Mouse (Mus musculus) lung, embryonic 14.5 days (tissue): ENCODE results near the gene Zfp599. TPM values are rescaled to one million over a fixed set of nuclear protein-coding genes. Genes with fewer than 3 reads are reported as not detected.

Experiments
- ATAC-seq: fragments of 200-750 bp; cut with Nextera tagmentation; 2 replicates; pipeline ENCODE4 v1.8.0; 2017; ENCODE audit warnings: mild to moderate bottlenecking, moderate TSS enrichment, moderate library complexity; ENCODE audit not compliant: insufficient read depth
- DNase-seq: peaks from one replicate; pipeline ENCODE4 v3.0.0-alpha.2; 2015
- H3K27ac ChIP-seq: fragments of 300-500 bp; sonication (generic); 2 replicates; pipeline ENCODE4 v1.5.1; 2014; ENCODE audit warnings: low read depth, mild to moderate bottlenecking, moderate library complexity
- H3K27me3 ChIP-seq: fragments of 300-500 bp; sonication (generic); 2 replicates; pipeline ENCODE4 v1.6.1; 2014; ENCODE audit warnings: low read length, control low read depth; ENCODE audit not compliant: insufficient read depth
- H3K36me3 ChIP-seq: fragments of 300-500 bp; sonication (generic); 2 replicates; pipeline ENCODE4 v1.6.1; 2014; ENCODE audit warnings: control low read depth; ENCODE audit not compliant: insufficient read depth
- H3K4me1 ChIP-seq: fragments of 300-500 bp; sonication (generic); 2 replicates; pipeline ENCODE4 v1.6.1; 2014; ENCODE audit warnings: antibody characterized with exemption, control low read depth; ENCODE audit not compliant: insufficient read depth
- H3K4me2 ChIP-seq: fragments of 300-500 bp; sonication (generic); 2 replicates; pipeline ENCODE4 v1.6.1; 2014; ENCODE audit warnings: mild to moderate bottlenecking
- H3K4me3 ChIP-seq: fragments of 300-500 bp; sonication (generic); 2 replicates; pipeline ENCODE4 v1.5.1; 2014; ENCODE audit warnings: low read depth, low read length
- H3K9ac ChIP-seq: fragments of 300-500 bp; sonication (generic); 2 replicates; pipeline ENCODE4 v1.6.1; 2014
- H3K9me3 ChIP-seq: fragments of 300-500 bp; sonication (generic); 2 replicates; pipeline ENCODE4 v1.6.1; 2016; ENCODE audit warnings: low read depth, low read length, control low read depth
- CTCF ChIP-seq: IDR thresholded peaks from 2 replicates; pipeline ENCODE4 v1.5.1; 2016; ENCODE audit warnings: antibody characterized with exemption, low read depth
- WGBS: fragments of 180-500 bp; shearing (Covaris S2); extraction: QIAGEN DNeasy Blood & Tissue Kit; methylation state at CpG from one replicate; pipeline ENCODE4 v1.1.7; 2014; 5-methylcytosine and 5-hydroxymethylcytosine counted together
- polyA plus RNA-seq: library from polyadenylated mRNA; unstranded; fragments of >200 nt; fragmentation: Nextera tagmentation; extraction: Ambion mirVana; gene quantifications from 2 replicates; pipeline ENCODE4 v1.2.1, GENCODE M21; 2014

The Zfp599 gene
- polyA plus RNA-seq, 1 experiment from 2014 or later = 6.6 TPM

DNA sequence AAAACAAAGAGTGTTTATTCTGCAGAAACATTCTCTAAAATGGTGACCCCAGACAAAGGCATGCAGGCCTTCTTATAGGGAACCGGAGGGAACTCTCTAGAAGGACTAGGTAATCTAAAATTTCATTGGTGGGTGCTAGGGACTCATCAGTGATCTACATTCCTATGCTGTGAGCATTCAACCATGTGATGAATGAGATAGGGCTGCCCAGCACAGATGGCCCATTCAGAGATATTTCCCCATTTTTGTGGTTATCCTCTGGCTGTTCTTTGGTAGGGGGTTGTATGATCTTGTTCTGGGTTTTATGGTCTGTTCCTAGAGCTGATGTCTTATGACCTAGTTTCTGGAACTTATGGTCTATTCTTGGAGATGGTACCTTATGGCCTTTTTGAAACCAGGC lies 9.2 kb upstream of the Zfp599 start:
- no peak overlapping the region for H3K9ac ChIP-seq
- no peaks in the 10 kb centered on the region for H3K4me1 ChIP-seq
- ATAC-seq (no peak), DNase-seq (no peak)
- H3K27me3 ChIP-seq = no peaks in the 10 kb centered on the region
- H3K4me2 ChIP-seq = no peak overlapping the region
- H3K9me3 ChIP-seq = no peaks in the 10 kb centered on the region; the same call in 1 of the 2 replicates
- no peak for TF ChIP-seq CTCF
- no peak overlapping the region for H3K27ac ChIP-seq
- H3K36me3 ChIP-seq = 0 out of 2 replicates have a peak, but pooled peaks cover 3% of the 10 kb centered on the region
- H3K4me3 ChIP-seq = no peak overlapping the region
- WGBS = 93% methylated on average over 1 of the region's 1 CpGs

DNA sequence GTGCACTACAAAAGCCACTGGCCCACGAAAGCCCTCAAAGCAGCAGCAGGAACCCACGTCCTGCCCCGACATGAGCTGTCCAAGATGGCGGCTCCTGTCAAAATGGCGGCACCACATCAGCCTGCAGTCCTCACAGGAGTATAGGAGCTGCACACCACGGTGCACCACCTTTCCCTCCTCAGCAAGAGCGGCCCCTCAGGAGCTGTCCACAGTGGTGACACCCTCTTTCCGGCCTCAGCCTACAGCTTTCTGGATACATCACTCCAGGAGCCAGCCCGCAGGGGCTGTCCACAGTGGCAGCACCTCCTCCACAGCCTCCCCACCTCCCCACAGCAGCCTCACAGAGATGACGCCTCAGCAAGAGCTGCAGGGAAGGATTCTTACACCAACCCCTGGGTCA lies 2.9 kb upstream of the Zfp599 start:
- Histone ChIP-seq H3K27ac (no peak overlapping the region), H3K4me1 (no peaks in the 10 kb centered on the region), H3K27me3 (no peaks in the 10 kb centered on the region), H3K4me2 (no peak overlapping the region), H3K4me3 (no peak overlapping the region), H3K36me3 (peaks cover under 1% of the 10 kb centered on the region; the same call in 1 of the 2 replicates), H3K9me3 (no peaks in the 10 kb centered on the region; the same call in 1 of the 2 replicates), H3K9ac (no peak overlapping the region)
- ATAC-seq = no peak
- 81% methylated on average over 10 of the region's 10 CpGs for WGBS
- no peak for DNase-seq
- TF ChIP-seq CTCF = no peak

- Histone ChIP-seq H3K27ac (no peak overlapping the region), H3K4me2 (no peak overlapping the region), H3K9ac (no peak overlapping the region), H3K27me3 (no peaks in the 10 kb centered on the region), H3K4me1 (no peaks in the 10 kb centered on the region), H3K36me3 (peaks cover 5% of the 10 kb centered on the region), H3K9me3 (no peaks in the 10 kb centered on the region), H3K4me3 (no peak overlapping the region)
- ATAC-seq = no peak
- WGBS = 37% methylated on average over 1 of the region's 1 CpGs
- no peak for TF ChIP-seq CTCF
- no peak for DNase-seq
These were observed 1.9 kb upstream of the Zfp599 start for GRCm38 (mm10) chr9:22261594-22261993.

DNA sequence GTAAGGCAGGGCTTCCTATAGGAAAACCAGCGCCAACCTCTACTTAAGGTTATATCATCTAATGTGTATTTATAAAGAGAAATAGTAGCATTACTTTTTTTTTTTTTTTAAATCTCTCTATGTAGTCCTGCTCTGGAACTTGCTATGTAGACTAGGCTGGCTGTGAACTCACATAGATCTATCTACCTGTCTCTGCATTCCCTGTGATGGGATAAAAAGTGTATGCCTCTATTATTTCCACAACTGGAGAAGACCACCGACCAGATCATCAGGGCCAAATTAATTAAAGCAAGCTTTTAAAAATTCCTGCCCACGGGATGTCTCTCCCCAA lies 362 bp upstream of the Zfp599 start:
- Histone ChIP-seq H3K27ac (no peak overlapping the region), H3K36me3 (peaks cover 18% of the 10 kb centered on the region), H3K4me3 (peak overlapping the region; percentile 67), H3K4me2 (peak overlapping the region; percentile 74), H3K9me3 (peaks cover 6% of the 10 kb centered on the region; the same call in 1 of the 2 replicates), H3K9ac (no peak overlapping the region; the same call in 1 of the 2 replicates), H3K4me1 (no peaks in the 10 kb centered on the region), H3K27me3 (no peaks in the 10 kb centered on the region)
- no peak for ATAC-seq
- no peak for TF ChIP-seq CTCF
- DNase-seq = no peak
- WGBS = 35% methylated on average over 3 of the region's 3 CpGs

DNA sequence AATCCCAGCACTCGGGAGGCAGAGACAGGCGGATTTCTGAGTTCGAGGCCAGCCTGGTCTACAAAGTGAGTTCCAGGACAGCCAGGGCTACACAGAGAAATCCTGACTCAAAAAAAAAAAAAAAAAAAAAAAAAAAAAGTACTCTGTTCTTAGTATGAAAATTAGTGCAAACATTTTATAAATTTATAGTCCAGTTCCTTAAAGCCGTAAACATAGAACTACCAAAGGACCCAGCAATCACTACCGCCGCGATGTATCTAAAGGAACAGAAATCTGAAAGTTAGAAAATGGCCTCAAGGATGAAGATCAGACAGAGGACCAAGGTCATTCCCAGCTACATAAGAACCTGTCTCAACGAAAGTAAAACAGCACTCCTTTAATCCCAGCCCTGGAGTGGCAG lies 911 bp downstream of the Zfp599 start:
- Histone ChIP-seq H3K36me3 (peaks cover 25% of the 10 kb centered on the region), H3K27me3 (no peaks in the 10 kb centered on the region), H3K27ac (no peak overlapping the region), H3K4me3 (peak overlapping the region; percentile 67), H3K4me2 (peak overlapping the region; percentile 74), H3K4me1 (no peaks in the 10 kb centered on the region), H3K9ac (peak overlapping the region; percentile 78), H3K9me3 (peaks cover 6% of the 10 kb centered on the region; the same call in 1 of the 2 replicates)
- no peak for TF ChIP-seq CTCF
- WGBS = 81% methylated on average over 8 of the region's 8 CpGs
- DNase-seq (no peak), ATAC-seq (no peak)

- peaks cover 44% of the 10 kb centered on the region for H3K36me3 ChIP-seq
- no peaks in the 10 kb centered on the region for H3K27me3 ChIP-seq
- no peak for TF ChIP-seq CTCF
- ATAC-seq = no peak
- no peak overlapping the region for H3K27ac ChIP-seq
- H3K9ac ChIP-seq = no peak overlapping the region
- peaks cover 6% of the 10 kb centered on the region; the same call in 1 of the 2 replicates for H3K9me3 ChIP-seq
- no peaks in the 10 kb centered on the region for H3K4me1 ChIP-seq
- H3K4me2 ChIP-seq = no peak overlapping the region
- no peak for DNase-seq
- 92% methylated on average over 4 of the region's 4 CpGs for WGBS
- no peak overlapping the region for H3K4me3 ChIP-seq
These were observed 3.1 kb downstream of the Zfp599 start for GRCm38 (mm10) chr9:22256579-22256978.

- 91% methylated on average over 2 of the region's 2 CpGs for WGBS
- H3K4me3 ChIP-seq = no peak overlapping the region
- no peaks in the 10 kb centered on the region for H3K27me3 ChIP-seq
- no peak for TF ChIP-seq CTCF
- no peak overlapping the region for H3K27ac ChIP-seq
- H3K9ac ChIP-seq = no peak overlapping the region
- ATAC-seq (no peak), DNase-seq (no peak)
- no peaks in the 10 kb centered on the region for H3K4me1 ChIP-seq
- H3K36me3 ChIP-seq = peaks cover 70% of the 10 kb centered on the region
- peaks cover 17% of the 10 kb centered on the region; the same call in 1 of the 2 replicates for H3K9me3 ChIP-seq
- no peak overlapping the region for H3K4me2 ChIP-seq
These were observed 15.5 kb downstream of the Zfp599 start for GRCm38 (mm10) chr9:22244242-22244641.

GRCm38 (mm10) chr9:22240001-22240400 lies 19.7 kb downstream of the Zfp599 start:
- Histone ChIP-seq H3K9ac (no peak overlapping the region), H3K36me3 (peaks cover 78% of the 10 kb centered on the region), H3K27ac (no peak overlapping the region), H3K27me3 (no peaks in the 10 kb centered on the region), H3K9me3 (peaks cover 5% of the 10 kb centered on the region; the same call in 1 of the 2 replicates), H3K4me1 (no peaks in the 10 kb centered on the region), H3K4me2 (no peak overlapping the region), H3K4me3 (no peak overlapping the region)
- WGBS = 94% methylated on average over 4 of the region's 4 CpGs
- ATAC-seq = no peak
- no peak for DNase-seq
- no peak for TF ChIP-seq CTCF
